Mouse (Mus musculus): ENCODE measurements around the gene Madd. TPM values are rescaled to one million over a fixed set of nuclear protein-coding genes. Genes with fewer than 3 reads are reported as not detected.
A peak's percentile ranks its signal among the peaks of the same experiment; 100 is the strongest.

Madd gene
- total RNA-seq, 2 experiments from 2014 or later = 5.2 to 6.3 TPM

- DNase-seq = no peak
- intact Hi-C loops (cut with DNase I) = no loop called here
Measured at GRCm38 (mm10) chr2:91176234-91176633, 7.4 kb downstream of the Madd start.

DNA sequence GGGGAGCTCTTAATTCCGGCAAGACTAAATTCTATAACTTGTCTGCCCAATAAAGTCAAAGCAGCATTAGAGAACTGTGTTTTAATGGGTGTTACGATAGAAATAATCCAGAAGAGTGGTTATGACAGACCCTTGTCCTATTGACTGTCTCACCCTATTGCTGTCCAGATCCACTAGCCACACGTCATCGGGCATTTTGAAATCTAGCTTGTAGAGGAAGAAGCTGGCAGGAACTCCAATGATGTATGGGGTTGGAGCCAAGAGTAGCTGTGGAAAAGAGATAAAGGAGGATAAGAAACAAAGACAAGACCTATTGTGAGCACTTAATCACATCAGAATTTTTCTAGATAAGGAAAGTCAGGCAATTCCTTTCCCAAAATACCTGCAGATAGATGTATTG, 8.1 kb downstream of the Madd start:
- intact Hi-C loops (cut with DNase I) = no loop called here

DNA sequence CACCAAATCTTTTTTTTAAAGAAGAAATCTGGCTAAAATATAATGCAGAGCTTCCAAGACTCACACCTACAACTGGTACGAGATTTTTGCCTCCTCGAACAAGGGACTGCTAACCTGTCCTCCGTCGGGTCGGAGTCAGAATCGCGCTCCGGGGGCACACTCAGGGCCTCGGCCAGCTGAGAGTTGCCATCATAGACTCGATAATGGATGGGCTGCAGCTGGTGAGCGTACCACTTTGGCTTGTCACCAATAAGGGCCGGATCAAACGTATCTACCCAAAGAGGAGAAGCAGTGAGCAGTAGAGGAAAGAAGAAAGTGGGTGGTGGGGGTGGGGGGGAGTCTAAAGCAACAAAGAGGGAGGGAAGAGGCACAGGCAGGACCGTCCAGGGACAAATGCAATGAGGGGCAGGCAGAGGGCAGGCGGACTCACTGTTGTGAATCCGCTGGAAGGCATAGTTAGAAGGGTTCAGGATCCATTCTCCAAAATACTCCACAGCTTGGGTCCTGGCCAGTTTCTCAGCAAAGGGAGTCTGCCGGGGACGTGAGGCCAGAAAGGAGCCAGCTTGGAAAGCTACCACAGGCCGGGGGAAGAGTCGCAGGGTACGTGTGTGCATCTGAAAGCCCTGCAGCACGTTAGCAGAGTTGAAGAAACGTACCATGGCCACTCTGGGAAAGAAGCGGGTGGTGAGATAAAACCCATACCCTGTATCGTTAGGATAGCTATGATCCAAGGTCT, 13.9 kb downstream of the Madd start:
- no peak for DNase-seq
- intact Hi-C loops (cut with DNase I) = no loop called here

More for the DNA sequence above, 8.1 kb downstream of the Madd start:
- no peak for DNase-seq

GRCm38 (mm10) chr2:91167629-91168028, 16.0 kb downstream of the Madd start:
- no peak for DNase-seq
- intact Hi-C loops (cut with DNase I) = no loop called here

GRCm38 (mm10) chr2:91164991-91165390, 18.6 kb downstream of the Madd start:
- intact Hi-C loops (cut with DNase I) = no loop called here
- DNase-seq = no peak

DNA sequence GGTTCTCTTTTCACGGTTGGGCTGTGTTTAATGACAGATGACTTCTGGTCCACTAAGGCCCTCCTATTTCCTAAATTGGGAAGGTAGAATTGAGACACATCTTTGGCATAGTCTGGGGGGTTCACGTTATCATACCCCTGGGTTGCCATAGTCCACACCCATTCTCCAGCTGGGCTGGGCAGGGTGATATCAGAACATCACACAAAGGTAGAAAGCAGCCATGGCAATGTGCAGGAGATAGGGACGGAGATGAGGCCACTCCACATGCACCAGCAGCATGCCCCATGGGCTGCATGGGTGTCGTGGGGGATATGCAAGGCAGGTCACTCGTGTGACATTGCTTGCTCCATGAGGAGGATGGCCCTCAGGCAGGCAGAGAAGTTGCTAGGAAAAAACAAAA, 20.1 kb downstream of the Madd start:
- intact Hi-C loops (cut with DNase I) = no loop called here
- DNase-seq = no peak

- intact Hi-C loops (cut with DNase I) = no loop called here
- no peak for DNase-seq
Measured at GRCm38 (mm10) chr2:91162952-91163351, 20.7 kb downstream of the Madd start.

GRCm38 (mm10) chr2:91160591-91160990, 23.0 kb downstream of the Madd start:
- intact Hi-C loops (cut with DNase I) = no loop called here
- peak in 1 of 2 experiments; percentile 11 for DNase-seq

- DNase-seq = no peak
Measured at GRCm38 (mm10) chr2:91157002-91157752, 26.5 kb downstream of the Madd start.

DNA sequence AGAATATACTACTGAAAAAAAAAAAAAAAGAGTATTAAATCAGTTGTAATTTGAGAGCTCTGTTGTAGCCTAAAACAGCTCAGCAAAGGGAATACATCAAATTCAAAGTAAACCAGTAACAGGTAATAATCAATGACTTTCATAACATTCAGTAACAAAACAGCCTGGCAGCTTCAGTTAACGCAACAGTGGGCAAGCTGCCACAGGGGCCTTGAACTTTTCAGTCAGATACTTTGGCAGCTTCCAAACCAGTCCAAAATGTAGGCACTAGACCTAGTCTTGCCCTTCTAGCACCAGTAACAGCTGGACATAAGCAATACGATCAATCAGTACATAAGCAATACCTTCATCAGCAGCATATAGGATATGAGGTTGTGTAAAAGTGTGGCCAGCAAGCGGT, 29.5 kb downstream of the Madd start:
- intact Hi-C loops (cut with DNase I) = no loop called here
- DNase-seq = no peak

More at GRCm38 (mm10) chr2:91157002-91157752, 26.5 kb downstream of the Madd start:
- intact Hi-C loops (cut with DNase I) = no loop called here

DNA sequence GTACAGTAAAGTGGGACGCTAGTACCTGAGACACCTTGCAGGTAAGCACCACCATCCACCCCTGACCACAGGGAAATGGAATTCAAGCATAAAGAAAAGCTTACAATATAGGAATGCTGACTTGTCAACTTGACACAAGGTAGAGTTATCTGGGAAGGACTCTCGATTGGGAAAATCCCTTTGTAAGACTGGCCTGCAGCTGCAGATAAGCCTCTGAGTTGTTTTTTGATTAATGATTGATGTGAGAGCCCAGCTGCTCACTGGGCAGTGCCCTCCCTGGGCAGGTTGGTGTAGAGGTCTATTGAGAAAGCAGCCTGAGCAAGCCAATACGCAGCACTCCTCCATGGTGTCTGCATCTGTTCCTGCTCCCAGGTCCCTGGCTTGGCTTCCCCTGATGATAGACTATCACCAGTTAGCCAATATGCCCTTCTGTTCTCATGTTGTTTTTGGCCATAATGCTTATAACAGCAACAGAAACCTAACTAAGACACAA, 30.7 kb downstream of the Madd start:
- intact Hi-C loops (cut with DNase I) = no loop called here

DNA sequence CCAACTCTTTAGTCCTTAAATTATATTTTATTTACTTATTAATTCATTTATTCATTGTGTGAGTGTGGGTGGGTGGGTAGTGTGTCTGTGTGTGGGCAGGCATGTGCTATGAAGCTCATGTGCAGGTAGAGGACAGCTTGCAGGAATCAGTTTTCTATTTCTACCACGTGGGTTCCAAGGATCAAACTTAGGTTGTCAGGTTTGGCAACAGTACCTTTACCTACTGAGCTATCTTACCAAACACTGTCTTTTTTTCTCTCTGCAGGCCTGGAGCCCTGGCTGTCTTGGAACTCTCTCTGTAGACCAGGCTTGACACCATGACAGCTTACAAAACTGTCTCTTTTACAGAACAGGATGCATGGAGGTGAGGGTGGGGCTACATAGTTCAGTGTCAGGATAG, 32.3 kb downstream of the Madd start:
- intact Hi-C loops (cut with DNase I) = no loop called here
- no peak for DNase-seq

More for the DNA sequence above, 30.7 kb downstream of the Madd start:
- no peak for DNase-seq

- DNase-seq = no peak
- intact Hi-C loops (cut with DNase I) = no loop called here
Measured at GRCm38 (mm10) chr2:91148101-91148500, 35.5 kb downstream of the Madd start.

DNA sequence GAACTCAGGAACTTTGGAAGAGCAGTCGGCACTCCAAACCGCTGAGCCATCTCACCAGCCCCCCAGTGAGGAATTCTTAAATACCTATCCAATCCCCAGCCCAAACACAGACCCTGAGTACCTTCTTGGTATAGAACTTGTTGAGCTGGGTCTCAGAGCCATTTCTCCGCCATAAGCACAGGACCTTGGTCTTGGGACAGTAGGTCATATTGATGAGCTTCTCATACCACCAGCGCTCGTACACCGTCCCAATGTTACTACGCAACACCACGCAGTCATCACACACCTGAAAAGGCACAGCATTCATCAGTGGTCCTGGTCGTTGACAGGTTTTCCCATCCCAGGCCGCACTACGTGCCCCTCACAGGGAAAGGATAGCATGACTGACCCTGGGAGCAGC, 40.2 kb downstream of the Madd start:
- no peak for DNase-seq
- intact Hi-C loops (cut with DNase I) = no loop called here

DNA sequence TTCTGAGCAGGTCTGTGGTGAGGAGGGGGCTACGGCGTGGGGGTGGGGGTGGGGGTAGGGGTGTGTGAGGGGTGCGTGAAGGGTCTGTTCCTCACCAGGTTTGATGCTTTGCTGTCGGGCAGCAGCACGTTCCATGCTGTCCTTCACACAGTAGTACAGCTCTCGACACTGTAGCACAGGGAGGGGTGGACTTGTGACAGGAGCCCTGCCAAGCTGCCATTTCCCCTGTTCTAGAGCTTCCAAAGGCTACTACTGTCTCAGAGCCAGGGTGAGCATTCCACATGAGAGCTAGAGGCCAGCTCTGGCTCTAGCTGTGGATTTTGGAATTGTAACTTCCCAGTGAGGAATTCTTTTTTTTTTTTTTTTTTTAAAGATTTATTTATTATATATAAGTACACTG, 40.7 kb downstream of the Madd start:
- intact Hi-C loops (cut with DNase I) = no loop called here
- peak in 1 of 2 experiments; percentile 37 for DNase-seq

DNA sequence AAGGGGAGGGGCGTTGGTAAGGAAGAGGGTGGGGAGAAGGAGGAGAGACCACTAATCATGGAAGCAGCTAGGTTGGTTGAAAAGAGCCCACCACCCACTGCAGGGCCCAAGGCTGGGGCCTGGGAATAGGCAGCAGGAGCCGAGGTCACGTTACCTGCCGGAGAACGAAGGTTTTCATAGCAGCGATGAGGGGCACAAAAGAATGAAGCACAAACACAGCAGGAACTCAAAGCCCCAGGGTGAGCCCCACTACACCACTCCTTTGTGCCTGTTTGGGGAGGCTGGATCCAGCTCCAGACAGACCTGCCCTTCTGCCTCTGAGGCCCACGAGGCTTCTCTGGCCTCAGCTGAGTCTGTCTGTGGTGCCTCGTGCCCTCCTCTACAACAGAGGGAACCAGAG, 43.9 kb downstream of the Madd start:
- DNase-seq = peak in 1 of 2 experiments; percentile 22
- intact Hi-C loops (cut with DNase I) = no loop called here

- no peak for DNase-seq
- intact Hi-C loops (cut with DNase I) = no loop called here
Measured at GRCm38 (mm10) chr2:91139311-91139710, 44.3 kb downstream of the Madd start.

DNA sequence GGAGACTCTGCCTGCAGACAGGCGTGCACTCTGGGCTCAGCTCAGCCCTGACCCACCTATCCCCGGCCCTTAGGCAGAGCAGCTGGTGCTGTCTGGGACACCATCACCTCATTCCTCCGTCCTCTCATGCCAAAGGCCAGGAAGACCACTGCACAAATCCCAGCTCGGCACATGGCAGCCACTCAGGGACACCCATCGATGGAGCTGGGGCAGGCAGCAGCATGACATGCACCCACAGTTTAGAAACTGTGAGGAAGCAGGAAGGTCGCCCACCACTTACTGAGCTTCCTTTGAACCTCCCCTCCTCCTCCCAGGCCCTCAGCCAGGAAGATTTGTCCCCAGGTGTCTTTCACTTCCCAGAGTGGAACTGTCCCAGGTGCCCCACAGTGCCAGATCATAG, 46.2 kb downstream of the Madd start:
- intact Hi-C loops (cut with DNase I) = no loop called here
- DNase-seq = peak in 1 of 2 experiments; percentile 35

DNA sequence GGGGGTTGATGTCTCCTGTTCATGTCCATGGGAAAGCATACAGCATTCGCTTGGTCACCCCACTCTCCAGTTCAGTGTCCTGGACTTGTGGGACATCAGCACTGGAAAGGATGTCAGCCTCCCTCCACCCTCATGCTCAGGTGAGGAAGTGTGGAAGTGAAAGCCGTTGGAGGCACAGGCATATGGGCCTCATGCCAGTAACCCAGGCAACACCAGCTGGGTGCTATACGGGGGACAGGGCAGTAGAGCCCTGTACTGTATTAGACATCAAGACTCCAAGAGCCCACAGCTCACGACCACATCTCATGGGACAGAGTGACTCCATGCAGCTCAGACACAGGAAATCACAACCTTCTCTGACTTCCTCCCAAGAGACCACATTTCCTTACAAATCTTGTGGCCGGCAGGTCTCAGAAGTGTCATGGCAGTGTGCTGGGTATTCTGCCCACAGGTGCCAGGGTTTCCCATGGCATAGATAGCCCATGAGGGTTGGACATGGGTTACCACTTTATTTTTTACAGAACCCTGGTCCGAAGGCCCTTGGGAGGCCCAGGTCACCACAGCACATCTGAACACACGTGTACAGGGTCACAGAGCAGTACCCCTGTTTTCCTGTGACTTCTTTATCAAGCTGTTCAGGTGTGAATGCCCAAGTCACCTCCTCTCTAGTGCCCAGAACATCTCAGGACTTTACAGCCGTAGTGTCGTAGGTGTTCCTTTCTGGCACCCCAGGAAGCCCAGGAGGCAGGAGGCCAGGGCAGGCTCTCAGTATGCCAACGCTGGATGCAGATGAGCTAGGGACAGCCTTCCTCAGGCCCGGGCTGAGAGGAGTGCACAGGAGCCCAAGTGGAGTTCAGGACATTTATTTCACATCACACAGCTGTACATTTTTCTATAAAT, 46.9 kb downstream of the Madd start:
- DNase-seq = peak; percentile 26 to 31
- intact Hi-C loops (cut with DNase I) = no loop called here

- intact Hi-C loops (cut with DNase I) = no loop called here
- DNase-seq = peak in 1 of 2 experiments; percentile 10
Measured at GRCm38 (mm10) chr2:91132035-91132434, 51.6 kb downstream of the Madd start.

GRCm38 (mm10) chr2:91131251-91131650, 52.4 kb downstream of the Madd start:
- intact Hi-C loops (cut with DNase I) = no loop called here
- DNase-seq = no peak
